Mouse (Mus musculus): ENCODE measurements around the gene Mrpl49. TPM values are rescaled to one million over a fixed set of nuclear protein-coding genes. Genes with fewer than 3 reads are reported as not detected.
"Not testable (repeated sequence)": the region's sequence is repeated elsewhere in the genome, so short reads cannot be mapped to it uniquely, and the experiment has no call there.

Gene Mrpl49
- polyA plus RNA-seq, 1 experiment from 2014 or later: 66.8 TPM

DNA sequence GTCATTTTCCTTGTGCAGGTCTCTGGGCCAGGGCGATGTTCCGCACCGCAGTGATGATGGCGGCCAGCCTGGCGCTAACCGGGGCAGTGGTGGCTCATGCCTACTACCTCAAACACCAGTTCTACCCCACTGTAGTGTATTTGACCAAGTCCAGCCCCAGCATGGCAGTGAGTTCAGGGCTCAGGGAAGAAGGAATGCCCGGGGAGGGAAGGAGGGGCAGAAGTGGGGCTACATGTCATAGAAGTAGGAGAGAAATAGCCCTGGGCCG is 9.8 kb downstream of the Mrpl49 start:
- peaks cover 48% of the 10 kb centered on the region for H3K36me3 ChIP-seq
- H3K9me3 ChIP-seq (replicated peaks): no peaks in the 10 kb centered on the region
- 77% methylated on average over 8 of the region's 8 CpGs for WGBS
- no peaks in the 10 kb centered on the region for H3K27me3 ChIP-seq
- ATAC-seq (ENCODE audit: insufficient number of reproducible peaks, low FRiP score, low TSS enrichment, low read depth): no peak
- H3K27ac ChIP-seq (replicated peaks): peak overlapping the region; percentile 100
- H3K4me2 ChIP-seq (replicated peaks): peak overlapping the region; percentile 84
- H3K9ac ChIP-seq: peak overlapping the region; percentile 86
- peaks cover 20% of the 10 kb centered on the region for H3K4me1 ChIP-seq
- H3K4me3 ChIP-seq (replicated peaks): peak overlapping the region; percentile 96

- Histone ChIP-seq H3K27ac (replicated peaks) (peak overlapping the region; percentile 100), H3K36me3 (peaks cover 43% of the 10 kb centered on the region), H3K9ac (peak overlapping the region; percentile 86), H3K4me3 (replicated peaks) (peak overlapping the region; percentile 96), H3K9me3 (replicated peaks) (no peaks in the 10 kb centered on the region), H3K4me2 (replicated peaks) (peak overlapping the region; percentile 84), H3K4me1 (peaks cover 20% of the 10 kb centered on the region), H3K27me3 (no peaks in the 10 kb centered on the region)
- under 1% methylated on average over 44 of the region's 44 CpGs for WGBS
- ATAC-seq (ENCODE audit: insufficient number of reproducible peaks, low FRiP score, low TSS enrichment, low read depth): no peak; the same call in 1 of the 2 replicates
Measured at GRCm38 (mm10) chr19:6047154-6047898, 10.3 kb downstream of the Mrpl49 start.

DNA sequence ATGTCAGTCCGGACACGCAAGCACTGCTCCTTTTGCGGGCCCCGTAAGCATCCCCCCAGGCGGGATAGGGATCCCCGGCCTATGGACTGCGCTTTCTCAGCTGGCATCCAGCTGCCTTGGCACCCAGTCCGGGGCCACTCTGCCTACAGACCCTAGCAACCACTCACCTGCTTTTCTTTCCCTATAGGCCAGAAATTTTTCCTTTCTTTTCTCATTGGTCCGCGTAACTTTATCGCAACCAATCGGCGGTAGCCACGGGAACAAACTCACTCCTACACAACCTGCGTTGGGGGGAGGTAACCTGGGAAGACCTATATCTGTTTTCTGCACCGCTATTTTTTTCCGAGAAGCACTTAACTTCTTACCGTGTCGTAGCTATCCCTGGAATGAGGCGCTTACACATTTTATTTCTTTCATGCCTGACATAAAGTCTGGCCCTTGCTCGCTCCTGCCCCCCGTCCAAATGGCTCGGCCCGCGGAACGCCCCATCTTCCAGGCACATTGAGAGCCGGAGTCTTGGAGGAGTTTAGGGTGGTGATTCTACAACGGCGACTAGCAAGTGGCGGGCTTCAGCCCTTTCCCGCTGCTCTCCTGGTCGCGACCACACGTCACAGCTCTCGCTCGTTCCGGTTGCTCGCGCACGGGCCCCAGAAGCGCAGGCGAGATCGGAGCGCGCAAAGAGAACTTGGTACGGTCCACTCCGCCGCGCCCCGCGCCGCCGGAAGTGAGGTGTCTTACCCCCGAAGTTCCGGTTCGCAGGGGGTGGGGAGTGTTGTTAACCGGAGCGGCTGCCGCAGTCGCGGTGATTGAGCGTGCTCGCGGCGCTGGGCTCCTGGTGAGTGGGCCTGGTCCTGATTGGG is 11.1 kb downstream of the Mrpl49 start, which contains the start of gene Syvn1:
Gene Syvn1, plus strand, starts transcription at position 283 of the 860 bp plus-strand sequence.
- Histone ChIP-seq H3K9me3 (replicated peaks) (no peaks in the 10 kb centered on the region), H3K27me3 (no peaks in the 10 kb centered on the region), H3K4me2 (replicated peaks) (peak within 1 kb of the TSS; percentile 84), H3K4me3 (replicated peaks) (peak within 1 kb of the TSS; percentile 96), H3K27ac (replicated peaks) (peak within 1 kb of the TSS; percentile 100), H3K36me3 (peaks cover 35% of the 10 kb centered on the region), H3K4me1 (peaks cover 20% of the 10 kb centered on the region), H3K9ac (peak within 1 kb of the TSS; percentile 86)
- peak; percentile 88 for ATAC-seq (ENCODE audit: insufficient number of reproducible peaks, low FRiP score, low TSS enrichment, low read depth)
- under 1% methylated on average over 65 of the region's 65 CpGs for WGBS

DNA sequence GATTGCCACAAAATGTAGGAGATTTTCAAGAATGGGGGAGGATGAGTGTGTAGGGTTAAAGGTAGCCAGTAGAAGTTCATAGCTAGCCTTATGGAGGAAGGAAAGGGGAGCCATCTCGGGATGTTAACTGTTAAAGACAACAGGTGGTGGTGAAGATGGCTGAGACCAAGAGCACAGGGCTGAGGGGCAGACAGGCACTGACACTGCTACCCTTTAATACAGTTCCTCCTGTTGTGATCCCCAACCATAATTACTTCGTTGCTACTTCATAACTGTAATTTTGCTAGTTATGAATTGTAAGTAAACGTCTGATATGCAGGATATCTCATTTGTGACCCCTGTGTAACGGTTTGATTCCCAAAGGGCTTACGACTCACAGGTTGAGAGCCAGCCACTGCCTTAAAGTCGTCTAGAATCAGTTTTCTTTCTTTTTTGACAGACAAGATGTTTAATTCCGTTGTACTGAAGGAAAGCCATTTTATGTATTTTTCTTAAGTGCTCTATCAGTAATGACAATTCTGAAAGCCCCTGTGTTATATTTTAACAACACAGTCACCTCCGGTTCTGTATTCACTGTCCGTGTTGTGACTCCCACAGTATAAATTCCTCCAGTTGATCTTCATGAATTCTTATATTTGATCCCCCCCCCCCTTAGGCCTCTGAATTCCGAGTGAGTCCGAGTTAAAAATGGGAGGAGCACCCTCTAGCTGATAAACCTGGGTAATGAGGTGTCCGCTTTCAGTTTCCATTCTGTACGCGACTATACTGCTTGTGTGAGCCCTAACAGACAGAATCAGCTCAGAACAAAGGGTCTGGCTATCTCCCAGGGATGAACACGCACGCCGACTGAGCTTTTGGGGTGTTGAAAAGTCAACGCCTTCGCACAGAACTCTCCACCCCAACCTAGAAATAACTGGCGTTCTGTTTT is 12.0 kb downstream of the Mrpl49 start:
- 16% methylated on average over 20 of the region's 20 CpGs for WGBS
- Histone ChIP-seq H3K27me3 (no peaks in the 10 kb centered on the region), H3K9me3 (replicated peaks) (no peaks in the 10 kb centered on the region), H3K4me1 (peaks cover 20% of the 10 kb centered on the region), H3K27ac (replicated peaks) (peak overlapping the region; percentile 100), H3K9ac (peak overlapping the region; percentile 86), H3K4me2 (replicated peaks) (peak overlapping the region; percentile 84), H3K36me3 (peaks cover 26% of the 10 kb centered on the region), H3K4me3 (replicated peaks) (peak overlapping the region; percentile 96)
- peak; percentile 13 for ATAC-seq (ENCODE audit: insufficient number of reproducible peaks, low FRiP score, low TSS enrichment, low read depth)

DNA sequence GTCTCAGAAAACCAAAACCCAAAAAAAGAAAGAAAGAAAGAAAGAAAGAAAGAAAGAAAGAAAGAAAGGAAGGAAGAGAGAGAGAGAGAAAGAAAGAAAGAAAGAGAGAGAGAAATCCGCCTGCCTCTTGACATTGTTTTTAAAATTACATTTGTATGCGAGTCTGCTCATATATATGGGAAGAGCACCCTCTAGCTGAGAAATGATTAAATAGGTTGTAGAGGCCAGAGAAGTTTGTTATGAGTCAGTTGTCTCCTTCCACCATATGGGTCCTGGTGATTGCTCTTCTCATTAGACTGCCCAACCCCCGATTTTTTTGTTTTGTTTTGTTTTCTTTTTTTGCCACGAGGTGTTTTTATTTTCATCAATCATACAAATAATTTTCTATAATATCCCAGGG is 13.5 kb downstream of the Mrpl49 start:
- Histone ChIP-seq H3K36me3 (peaks cover 11% of the 10 kb centered on the region), H3K4me1 (peaks cover 20% of the 10 kb centered on the region)
- H3K4me3 ChIP-seq (replicated peaks); H3K9ac ChIP-seq; H3K27me3 ChIP-seq; H3K9me3 ChIP-seq (replicated peaks); H3K4me2 ChIP-seq (replicated peaks); H3K27ac ChIP-seq (replicated peaks); ATAC-seq (ENCODE audit: insufficient number of reproducible peaks, low FRiP score, low TSS enrichment, low read depth): not testable (repeated sequence)
- WGBS: 51% methylated on average over 4 of the region's 4 CpGs

DNA sequence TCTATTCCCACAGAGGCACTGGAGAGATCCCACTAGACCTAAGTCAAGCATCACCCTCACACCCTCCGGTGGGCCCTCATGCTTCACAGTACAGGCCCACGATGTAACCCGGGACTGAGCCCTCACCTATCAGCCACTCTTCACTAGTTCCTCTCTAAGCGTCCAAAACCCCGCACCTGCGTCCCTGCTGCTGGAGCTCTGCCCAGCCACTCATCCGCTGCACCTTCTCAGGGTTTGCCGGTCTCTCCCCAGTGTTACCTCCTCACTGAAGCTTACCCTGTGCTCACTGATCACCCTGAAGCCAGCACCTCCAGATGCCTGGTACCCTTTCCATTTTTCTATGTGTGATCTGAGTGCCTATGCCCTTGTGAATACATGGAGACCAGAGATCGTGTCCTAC is 15.3 kb downstream of the Mrpl49 start:
- Histone ChIP-seq H3K27me3 (no peaks in the 10 kb centered on the region), H3K9me3 (replicated peaks) (no peaks in the 10 kb centered on the region), H3K4me2 (replicated peaks) (no peak overlapping the region), H3K36me3 (no peaks in the 10 kb centered on the region), H3K27ac (replicated peaks) (no peak overlapping the region), H3K4me1 (peaks cover 8% of the 10 kb centered on the region), H3K4me3 (replicated peaks) (no peak overlapping the region), H3K9ac (no peak overlapping the region)
- WGBS: 82% methylated on average over 9 of the region's 9 CpGs
- no peak for ATAC-seq (ENCODE audit: insufficient number of reproducible peaks, low FRiP score, low TSS enrichment, low read depth)

- H3K36me3 ChIP-seq: no peaks in the 10 kb centered on the region
- no peak overlapping the region for H3K9ac ChIP-seq
- peaks cover 1% of the 10 kb centered on the region for H3K4me1 ChIP-seq
- no peak overlapping the region for H3K4me3 ChIP-seq (replicated peaks)
- ATAC-seq (ENCODE audit: insufficient number of reproducible peaks, low FRiP score, low TSS enrichment, low read depth): no peak
- H3K9me3 ChIP-seq (replicated peaks): no peaks in the 10 kb centered on the region
- no peak overlapping the region for H3K27ac ChIP-seq (replicated peaks)
- H3K27me3 ChIP-seq: no peaks in the 10 kb centered on the region
- H3K4me2 ChIP-seq (replicated peaks): no peak overlapping the region
Measured at GRCm38 (mm10) chr19:6040002-6040401, 17.6 kb downstream of the Mrpl49 start.

- Histone ChIP-seq H3K4me1 (no peaks in the 10 kb centered on the region), H3K4me3 (replicated peaks) (no peak overlapping the region), H3K4me2 (replicated peaks) (no peak overlapping the region), H3K27me3 (no peaks in the 10 kb centered on the region), H3K9ac (no peak overlapping the region), H3K36me3 (no peaks in the 10 kb centered on the region), H3K27ac (replicated peaks) (no peak overlapping the region), H3K9me3 (replicated peaks) (no peaks in the 10 kb centered on the region)
- 77% methylated on average over 7 of the region's 7 CpGs for whole genome bisulfite sequencing
- no peak for ATAC-seq (ENCODE audit: insufficient number of reproducible peaks, low FRiP score, low TSS enrichment, low read depth)
Measured at GRCm38 (mm10) chr19:6038326-6038725, 19.3 kb downstream of the Mrpl49 start.

DNA sequence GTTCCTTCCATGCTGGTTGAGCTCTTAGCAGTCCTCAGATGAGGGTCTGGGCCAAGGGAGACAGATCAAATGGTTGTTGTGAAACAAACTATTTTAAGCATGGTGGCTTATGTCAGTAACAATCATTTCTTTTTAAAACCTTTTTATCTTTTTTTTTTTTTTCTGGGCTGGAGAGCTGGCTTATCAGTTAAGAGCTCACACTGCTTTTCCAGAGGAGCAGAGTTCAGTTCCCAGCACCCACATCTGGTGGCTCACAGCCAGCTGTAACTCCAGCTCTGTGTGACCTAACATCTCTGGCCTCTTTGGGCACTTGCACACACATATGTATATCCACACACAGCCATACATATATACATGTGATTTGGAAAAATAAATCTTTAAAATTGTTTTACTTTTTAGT is 19.9 kb downstream of the Mrpl49 start:
- no peak for ATAC-seq (ENCODE audit: insufficient number of reproducible peaks, low FRiP score, low TSS enrichment, low read depth)
- H3K27me3 ChIP-seq: no peaks in the 10 kb centered on the region
- no peak overlapping the region for H3K9ac ChIP-seq
- no peaks in the 10 kb centered on the region for H3K4me1 ChIP-seq
- H3K4me3 ChIP-seq (replicated peaks): no peak overlapping the region
- H3K27ac ChIP-seq (replicated peaks): no peak overlapping the region
- no peaks in the 10 kb centered on the region for H3K36me3 ChIP-seq
- no peaks in the 10 kb centered on the region for H3K9me3 ChIP-seq (replicated peaks)
- H3K4me2 ChIP-seq (replicated peaks): no peak overlapping the region

GRCm38 (mm10) chr19:6035966-6036585 is 21.5 kb downstream of the Mrpl49 start:
- Histone ChIP-seq H3K36me3 (no peaks in the 10 kb centered on the region), H3K9me3 (replicated peaks) (no peaks in the 10 kb centered on the region), H3K4me2 (replicated peaks) (no peak overlapping the region), H3K27ac (replicated peaks) (no peak overlapping the region), H3K4me3 (replicated peaks) (no peak overlapping the region), H3K27me3 (no peaks in the 10 kb centered on the region), H3K4me1 (no peaks in the 10 kb centered on the region), H3K9ac (no peak overlapping the region)
- no peak for ATAC-seq (ENCODE audit: insufficient number of reproducible peaks, low FRiP score, low TSS enrichment, low read depth)
- WGBS: 55% methylated on average over 9 of the region's 9 CpGs
